Mouse (Mus musculus) midbrain, embryonic 13.5 days (tissue): Measurements from ENCODE around the gene Gm31371. TPM values are rescaled to one million over a fixed set of nuclear protein-coding genes. Genes with fewer than 3 reads are reported as not detected.
"Not testable (repeated sequence)": the region's sequence is repeated elsewhere in the genome, so short reads cannot be mapped to it uniquely, and the experiment has no call there.

Source experiments
- ATAC-seq: fragments of 200-750 bp; cut with Nextera tagmentation; 2 replicates; pipeline ENCODE4 v1.8.0; 2017; ENCODE audit warnings: mild to moderate bottlenecking, moderate TSS enrichment, moderate library complexity
- H3K27ac ChIP-seq: fragments of 300-500 bp; sonication (generic); 2 replicates; pipeline ENCODE4 v1.5.1; 2015; ENCODE audit warnings: inconsistent platforms, mild to moderate bottlenecking, moderate library complexity
- H3K27me3 ChIP-seq: fragments of 300-500 bp; sonication (generic); 2 replicates; pipeline ENCODE4 v1.6.1; 2015; ENCODE audit warnings: mild to moderate bottlenecking, inconsistent platforms
- H3K36me3 ChIP-seq: fragments of 300-500 bp; sonication (generic); 2 replicates; pipeline ENCODE4 v1.6.1; 2015; ENCODE audit warnings: mild to moderate bottlenecking, inconsistent platforms
- H3K4me1 ChIP-seq: fragments of 300-500 bp; sonication (generic); replicated peaks from 2 replicates; pipeline ENCODE4 v1.6.1; 2015; ENCODE audit warnings: inconsistent platforms
- H3K4me2 ChIP-seq: fragments of 300-500 bp; sonication (generic); replicated peaks from 2 replicates; pipeline ENCODE4 v1.6.1; 2015; ENCODE audit warnings: moderate library complexity, mild to moderate bottlenecking, inconsistent platforms
- H3K4me3 ChIP-seq: fragments of 300-500 bp; sonication (generic); replicated peaks from 2 replicates; pipeline ENCODE4 v1.5.1; 2015; ENCODE audit warnings: mild to moderate bottlenecking, inconsistent platforms
- H3K9ac ChIP-seq: fragments of 300-500 bp; sonication (generic); replicated peaks from 2 replicates; pipeline ENCODE4 v1.6.1; 2015; ENCODE audit warnings: mild to moderate bottlenecking, inconsistent platforms
- H3K9me3 ChIP-seq: fragments of 300-500 bp; sonication (generic); 2 replicates; pipeline ENCODE4 v1.6.1; 2016; ENCODE audit warnings: mild to moderate bottlenecking, inconsistent platforms
- WGBS: fragments of 180-500 bp; shearing (Covaris S2); methylation state at CpG from one replicate; pipeline ENCODE4 v1.1.7; 2015; 5-methylcytosine and 5-hydroxymethylcytosine counted together
- polyA plus RNA-seq: library from polyadenylated mRNA; unstranded; fragments of >200 nt; fragmentation: Nextera tagmentation; extraction: Ambion mirVana; gene quantifications from 2 replicates; pipeline ENCODE4 v1.2.1, GENCODE M21; 2015

Gm31371 gene
- polyA plus RNA-seq: not detected in 2 replicates

- H3K27me3 ChIP-seq, H3K27ac ChIP-seq, H3K4me2 ChIP-seq, H3K9ac ChIP-seq, H3K9me3 ChIP-seq, H3K4me1 ChIP-seq, ATAC-seq, H3K36me3 ChIP-seq, H3K4me3 ChIP-seq: not testable (repeated sequence)
- WGBS: 70% methylated on average over 2 of the region's 4 CpGs
Measured at GRCm38 (mm10) chr8:19903092-19903491, at the start of gene Gm31371. TSS of gene Gm31371 (plus strand) at chr8:19903392.

- H3K27ac ChIP-seq, H3K4me1 ChIP-seq, ATAC-seq, H3K9me3 ChIP-seq, H3K9ac ChIP-seq, H3K36me3 ChIP-seq, H3K4me3 ChIP-seq, H3K27me3 ChIP-seq, H3K4me2 ChIP-seq: not testable (repeated sequence)
- 90% methylated on average over 7 of the region's 8 CpGs for WGBS
Measured at GRCm38 (mm10) chr8:19906425-19907055, 3.3 kb downstream of the Gm31371 start.

- H3K9ac ChIP-seq, H3K4me3 ChIP-seq, H3K9me3 ChIP-seq, ATAC-seq, H3K4me2 ChIP-seq, H3K36me3 ChIP-seq, H3K27ac ChIP-seq, H3K27me3 ChIP-seq, H3K4me1 ChIP-seq: not testable (repeated sequence)
- WGBS: 76% methylated on average over 5 of the region's 6 CpGs
Measured at GRCm38 (mm10) chr8:19908841-19909321, 5.7 kb downstream of the Gm31371 start.

- H3K9me3 ChIP-seq, H3K4me1 ChIP-seq, ATAC-seq, H3K27me3 ChIP-seq, H3K4me3 ChIP-seq, H3K9ac ChIP-seq, H3K27ac ChIP-seq, H3K36me3 ChIP-seq, H3K4me2 ChIP-seq: not testable (repeated sequence)
- WGBS: 89% methylated on average over 2 of the region's 3 CpGs
Measured at GRCm38 (mm10) chr8:19919086-19919485, 15.9 kb downstream of the Gm31371 start.

GRCm38 (mm10) chr8:19934274-19934673 is 31.1 kb downstream of the Gm31371 start:
- H3K36me3 ChIP-seq, H3K4me2 ChIP-seq, H3K9me3 ChIP-seq, H3K27me3 ChIP-seq, H3K27ac ChIP-seq, H3K9ac ChIP-seq, H3K4me1 ChIP-seq, ATAC-seq, H3K4me3 ChIP-seq: not testable (repeated sequence)
- 91% methylated on average over 1 of the region's 6 CpGs for WGBS

GRCm38 (mm10) chr8:19935541-19936030 is 32.4 kb downstream of the Gm31371 start:
- H3K4me1 ChIP-seq, H3K27ac ChIP-seq, H3K9me3 ChIP-seq, H3K4me3 ChIP-seq, H3K4me2 ChIP-seq, H3K36me3 ChIP-seq, ATAC-seq, H3K27me3 ChIP-seq, H3K9ac ChIP-seq: not testable (repeated sequence)
- 69% methylated on average over 2 of the region's 2 CpGs for WGBS

- Histone ChIP-seq H3K9me3 (no peaks in the 10 kb centered on the region; the same call in 1 of the 2 replicates), H3K36me3 (no peaks in the 10 kb centered on the region), H3K4me2 (no peak overlapping the region), H3K27ac (no peak overlapping the region), H3K27me3 (no peaks in the 10 kb centered on the region), H3K4me1 (no peaks in the 10 kb centered on the region), H3K4me3 (no peak overlapping the region), H3K9ac (no peak overlapping the region)
- ATAC-seq: no peak
- WGBS: 73% methylated on average over 2 of the region's 2 CpGs
Measured at GRCm38 (mm10) chr8:19960935-19961334, 57.7 kb downstream of the Gm31371 start.

- H3K27me3 ChIP-seq, ATAC-seq, H3K36me3 ChIP-seq, H3K4me2 ChIP-seq, H3K4me3 ChIP-seq, H3K4me1 ChIP-seq, H3K9me3 ChIP-seq, H3K27ac ChIP-seq, H3K9ac ChIP-seq: not testable (repeated sequence)
- WGBS: 72% methylated on average over 2 of the region's 2 CpGs
Measured at GRCm38 (mm10) chr8:19963766-19964165, 60.6 kb downstream of the Gm31371 start.

GRCm38 (mm10) chr8:19968151-19968550 is 65.0 kb downstream of the Gm31371 start:
- not testable (repeated sequence) for H3K9ac ChIP-seq, H3K36me3 ChIP-seq, H3K9me3 ChIP-seq, H3K4me1 ChIP-seq, H3K4me3 ChIP-seq, H3K27me3 ChIP-seq, H3K27ac ChIP-seq, H3K4me2 ChIP-seq, ATAC-seq
- WGBS: 46% methylated on average over 2 of the region's 2 CpGs

GRCm38 (mm10) chr8:19975237-19975636 is 72.0 kb downstream of the Gm31371 start:
- not testable (repeated sequence) for H3K4me3 ChIP-seq, H3K4me1 ChIP-seq, H3K27ac ChIP-seq, H3K4me2 ChIP-seq, H3K9me3 ChIP-seq, H3K36me3 ChIP-seq, ATAC-seq, H3K9ac ChIP-seq, H3K27me3 ChIP-seq
- WGBS: 86% methylated on average over 6 of the region's 6 CpGs

Other genes starting within 250 kb of the Gm31371 start
- gene 4930467E23Rik, start 173.8 kb upstream of the Gm31371 start, polyA plus RNA-seq: not detected in 2 replicates